Comparison of ENCODE assay signal across 8 mouse cellular contexts in the genomic region with DNA sequence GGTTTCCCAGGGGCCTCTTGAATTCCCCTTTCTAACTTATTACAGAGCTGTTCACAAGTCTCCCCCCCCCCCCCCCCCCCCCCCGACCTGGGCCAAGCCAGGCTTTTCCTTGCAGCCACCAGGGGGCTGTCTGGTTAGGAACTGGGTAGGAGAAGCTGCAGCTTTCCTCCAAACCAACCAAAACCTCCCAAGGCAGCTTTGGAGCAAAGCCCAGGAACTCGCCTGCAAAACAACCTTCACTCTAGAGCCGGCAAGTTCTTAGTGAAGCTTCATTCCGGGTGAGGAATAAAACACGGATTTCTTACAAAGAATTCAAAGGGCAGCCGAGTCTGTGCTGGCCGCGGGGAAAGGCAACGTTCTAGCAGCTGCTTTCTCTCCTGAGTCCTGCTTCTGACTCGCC. TPM values are rescaled to one million over a fixed set of nuclear protein-coding genes. Genes with fewer than 3 reads are reported as not detected.
DNase-seq lines count a peak whose midpoint lies in the region; ATAC-seq lines count a peak whose summit lies in the region.

No protein-coding gene starts in this region.

- peak; percentile 53; the same call in 1 of the 2 replicates for ATAC-seq in intestine, embryonic 14.5 days (replicated peaks; ENCODE audit: low FRiP score, low TSS enrichment, low read depth)
- peak; percentile 51 for ATAC-seq in megakaryocyte, adult 5-6 weeks (ENCODE audit: poor library complexity, severe bottlenecking)

- H3K4me1 ChIP-seq in intestine, embryonic 14.5 days (replicated peaks; ENCODE audit: control insufficient read depth, insufficient read depth, low read length): peaks cover 7% of the 10 kb centered on the region; the same call in 1 of the 2 replicates

- no peak overlapping the region for H3K9ac ChIP-seq in intestine, embryonic 14.5 days (ENCODE audit: low read length)

- H3K4me2 ChIP-seq in intestine, embryonic 14.5 days (ENCODE audit: low read length): peak overlapping the region; percentile 98

- peaks cover 36% of the 10 kb centered on the region for H3K27me3 ChIP-seq in intestine, embryonic 14.5 days (replicated peaks; ENCODE audit: control insufficient read depth, insufficient read depth, low read length)

- no peaks in the 10 kb centered on the region for H3K9me3 ChIP-seq in intestine, embryonic 14.5 days (ENCODE audit: control insufficient read depth, low read length)

- peak; percentile 88 to 95 for DNase-seq in adrenal gland, adult (ENCODE audit: inconsistent age in 2 of 2, low spot score in 1 of 2)
- peak; percentile 80 for DNase-seq in embryo, embryonic 10.5 days (ENCODE audit: low spot score)
- DNase-seq in gastrocnemius, postnatal 25 days: peak; percentile 81
- DNase-seq in intestine, embryonic 14.5 days (ENCODE audit: low spot score): peak; percentile 73
- peak; percentile 59 to 88 for DNase-seq in left cerebral cortex, adult 9 months (ENCODE audit: low spot score in 2 of 2)
- DNase-seq in right cerebral cortex, adult 18-20 months: peak; percentile 93
- DNase-seq in yolk sac, embryonic 10.5 days (ENCODE audit: low spot score): peak; percentile 72

- H3K4me3 ChIP-seq in intestine, embryonic 14.5 days (ENCODE audit: low read depth, low read length): peak overlapping the region; percentile 64

- H3K36me3 ChIP-seq in intestine, embryonic 14.5 days (ENCODE audit: control insufficient read depth, insufficient read depth, low read length): no peaks in the 10 kb centered on the region

- H3K27ac ChIP-seq in intestine, embryonic 14.5 days (ENCODE audit: low read depth): no peak overlapping the region

- 0% methylated on average over 9 of the region's 10 CpGs for WGBS in intestine, embryonic 14.5 days

RNA-seq across cellular contexts. Expression of gene Thrb, which starts 1.0 kb away (rescaled TPM):
- 10 to 100 TPM; 12.3 to 19.2 TPM for total RNA-seq in gastrocnemius, postnatal 25 days (2021)
- polyA plus RNA-seq in intestine, embryonic 14.5 days (2014; fragmentation: Nextera tagmentation; extraction: Ambion mirVana): 2.0 and 2.2 TPM in 2 replicates
- 0.02 and 0.11 TPM in 2 replicates for total RNA-seq in megakaryocyte, adult 5-6 weeks (2015)
- total RNA-seq in megakaryocyte, adult 5-6 weeks (2017): not detected in 2 replicates

Comparison
In these comparisons a context has a peak if more than half of its experiments do, and no peak if none do; other contexts are left out.
1. RNA of gene Thrb, which starts 1.0 kb away (total RNA-seq): 12.3 to 19.2 TPM in gastrocnemius, postnatal 25 days; 0.02 to 0.11 TPM in megakaryocyte, adult 5-6 weeks; every median in the first group is over 10 times any median in the second.
2. Peak in every context shown above with its lines, with median percentiles within 50 percentile points of each other: DNase-seq.